Mouse (Mus musculus) cerebellum, postnatal 25 days (tissue): Measurements from ENCODE around the gene Ctbp1.

ENCODE experiments used
- DNase-seq, 2 experiments: peaks; one replicate each; pipeline ENCODE4 v3.0.0; 2021; ENCODE audit warnings: mixed read lengths in 2 of 2

Gene Ctbp1

DNA sequence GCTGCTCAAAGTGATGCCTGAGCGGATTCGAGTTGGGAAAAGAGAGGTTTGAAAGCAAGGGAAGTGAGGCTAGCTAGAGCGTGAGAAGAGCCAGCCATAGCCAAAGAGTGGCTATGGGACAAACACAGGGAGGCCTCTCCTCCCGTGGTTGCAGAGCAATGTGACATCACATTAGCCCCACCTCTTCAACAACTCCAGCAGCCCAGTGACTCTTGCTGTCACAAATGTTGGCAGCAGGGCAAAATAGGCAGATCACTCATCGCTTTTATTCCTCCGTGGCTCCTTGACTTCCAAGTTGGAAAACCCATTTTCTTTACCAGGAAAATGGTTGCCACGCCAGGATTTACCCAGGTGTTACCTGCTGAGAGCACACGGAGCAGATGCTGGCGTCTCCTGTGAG is 67.7 kb downstream of the Ctbp1 start:
- DNase-seq = no peak

DNA sequence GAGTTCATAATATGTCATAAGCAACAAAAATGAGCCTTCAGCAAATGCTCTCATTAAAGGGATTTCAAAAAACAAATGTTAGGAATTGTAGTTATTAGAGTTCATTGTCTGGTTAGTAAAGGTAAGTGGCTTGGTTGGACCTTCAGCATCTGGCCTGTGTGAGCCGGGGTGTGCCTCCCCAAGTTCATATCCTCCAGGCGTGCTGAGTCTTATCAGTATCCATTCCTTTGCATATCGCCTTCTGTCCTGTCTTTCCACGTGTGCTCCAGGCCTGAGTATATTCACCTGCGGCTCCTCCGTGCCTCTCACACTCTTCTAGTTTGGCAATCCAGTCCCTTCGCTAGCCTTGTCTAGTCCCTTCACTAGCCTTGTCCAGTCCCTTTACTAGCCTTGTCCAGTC is 68.5 kb downstream of the Ctbp1 start:
- DNase-seq = no peak

DNA sequence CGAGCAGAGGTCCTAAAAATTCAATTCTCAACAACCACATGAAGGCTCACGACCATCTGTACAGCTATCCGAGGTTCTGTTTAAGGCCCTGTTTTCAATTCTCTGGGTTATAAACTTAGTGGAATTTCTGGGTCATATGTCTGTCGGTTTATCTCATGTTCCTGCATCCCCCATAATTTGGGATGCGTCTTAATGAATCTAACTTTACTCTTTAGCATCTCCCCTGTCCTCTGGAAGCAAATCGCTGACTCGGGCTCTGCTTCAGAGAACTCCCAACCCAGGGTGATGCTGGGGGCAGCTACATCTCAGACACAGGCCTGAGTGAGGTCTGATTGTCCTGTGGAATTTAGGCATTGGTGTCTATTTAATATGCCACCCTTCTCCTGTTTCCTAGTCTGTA is 70.5 kb downstream of the Ctbp1 start:
- DNase-seq = no peak

DNA sequence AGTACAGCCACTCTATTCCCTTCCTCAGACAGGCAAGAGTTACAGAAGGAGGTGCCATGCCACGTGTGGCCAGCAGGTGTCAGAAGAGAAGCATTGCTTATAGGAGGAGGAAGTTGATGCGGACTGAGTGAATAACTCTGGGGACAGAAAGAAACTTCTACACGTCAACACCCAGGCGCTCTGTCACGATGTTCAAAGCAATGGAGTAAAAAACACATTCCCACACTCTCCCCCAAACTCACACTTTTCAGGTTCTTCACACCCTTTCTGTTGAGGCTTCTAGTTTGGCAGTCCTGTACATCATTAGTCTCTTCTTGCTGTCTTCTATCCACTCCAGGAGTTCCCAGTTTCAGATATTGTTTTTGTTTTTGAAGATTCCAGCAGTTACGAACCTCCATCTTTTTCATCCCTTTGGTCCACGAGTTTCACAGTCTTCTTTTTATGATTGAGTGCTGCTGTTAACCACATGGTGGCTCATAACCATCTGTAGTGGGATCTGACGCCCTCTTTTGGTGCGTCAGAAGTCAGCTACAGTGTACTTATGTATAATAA is 71.0 kb downstream of the Ctbp1 start:
- peak; percentile 86 to 92 for DNase-seq

DNA sequence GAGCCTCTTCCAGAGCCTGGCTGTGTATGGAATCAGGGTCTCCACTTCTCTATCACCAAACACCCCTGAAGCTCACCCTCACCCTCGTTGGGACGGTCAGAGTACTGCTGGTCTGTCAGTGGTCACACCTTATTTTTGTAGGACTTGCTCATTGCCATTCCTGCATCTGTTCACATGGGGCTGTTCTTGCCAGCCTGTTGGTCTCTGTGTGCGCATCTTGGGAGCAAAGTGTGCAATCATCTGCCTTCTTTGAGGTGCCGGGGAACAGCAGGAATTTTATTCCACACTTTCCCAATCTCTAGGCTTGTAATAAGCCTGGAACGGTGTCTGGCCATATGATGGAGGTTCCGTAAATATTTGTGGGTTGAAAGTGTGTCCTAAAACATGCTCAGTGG is 71.6 kb downstream of the Ctbp1 start:
- no peak for DNase-seq

DNA sequence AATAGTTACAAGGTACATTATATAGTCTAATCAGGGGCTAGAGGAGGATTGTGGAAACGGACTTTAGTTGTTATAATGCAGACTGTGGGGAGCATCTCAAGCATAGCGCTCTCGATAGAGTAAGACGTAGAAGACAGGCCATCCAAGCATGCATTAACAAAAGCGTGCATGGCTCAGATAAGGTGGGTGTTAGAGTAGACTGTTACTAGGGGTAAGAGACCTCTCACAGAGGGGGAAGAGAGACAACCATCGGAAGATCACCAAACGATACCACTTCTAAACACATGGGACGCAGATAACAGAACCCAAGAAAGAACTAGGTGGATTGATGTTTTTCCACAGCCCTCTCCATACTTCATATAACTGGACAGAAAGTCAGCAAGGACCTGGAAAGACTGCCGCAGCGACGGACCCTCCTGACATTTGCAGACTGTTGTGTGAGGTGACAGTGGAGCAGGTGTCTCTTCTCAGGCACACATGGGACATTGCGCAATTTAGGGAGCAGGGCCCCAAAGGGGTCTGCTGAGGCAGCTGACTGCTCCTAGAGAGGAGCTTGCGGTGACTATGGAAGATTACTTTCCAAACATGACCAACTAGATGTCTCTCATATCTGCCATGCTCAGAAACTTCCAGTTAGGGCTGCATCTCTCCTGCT is 72.2 kb downstream of the Ctbp1 start:
- no peak for DNase-seq

DNA sequence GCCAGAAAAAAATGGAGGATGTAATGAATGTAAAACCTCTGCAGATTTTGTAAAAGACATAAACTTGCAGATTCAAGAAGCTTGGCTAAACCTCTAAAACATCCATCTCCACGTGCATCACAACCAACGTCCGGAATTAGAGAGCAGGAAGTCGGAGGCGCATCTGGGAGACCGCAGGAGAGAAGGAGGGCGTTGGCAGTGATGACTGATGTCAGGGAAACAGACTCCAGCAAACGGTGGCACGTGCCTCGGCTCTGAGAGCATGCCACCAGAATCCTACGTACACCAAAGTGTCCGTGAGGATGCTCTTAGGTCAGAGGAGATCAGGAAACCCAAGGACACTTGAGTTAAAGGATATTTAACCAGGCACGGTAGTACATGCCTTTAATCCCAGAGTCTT is 73.1 kb downstream of the Ctbp1 start:
- no peak for DNase-seq

DNA sequence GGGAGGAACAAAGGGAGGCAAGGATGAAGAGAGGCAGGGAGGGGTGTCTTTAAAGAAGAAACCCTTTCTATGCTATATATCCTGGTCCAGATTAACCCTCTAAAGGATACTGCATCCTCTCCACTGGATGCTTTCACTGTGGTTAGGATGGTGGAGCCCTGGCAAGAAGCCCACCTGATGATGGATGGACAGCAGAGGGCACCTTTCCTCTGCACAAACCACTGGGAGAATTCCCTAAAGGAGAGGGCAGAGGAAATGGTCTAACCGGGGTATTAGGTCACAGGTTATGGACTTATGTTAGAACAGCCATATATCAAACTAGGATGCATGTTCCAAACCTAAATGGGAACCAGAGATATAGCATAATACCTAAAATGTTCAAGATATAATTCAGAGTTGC is 74.7 kb downstream of the Ctbp1 start:
- DNase-seq = no peak
